Mouse (Mus musculus): Measurements from ENCODE around the gene Qtrt1. TPM values are rescaled to one million over a fixed set of nuclear protein-coding genes. Genes with fewer than 3 reads are reported as not detected.

Gene Qtrt1
- polyA plus RNA-seq, 1 experiment from 2014 or later = 61.5 TPM

DNA sequence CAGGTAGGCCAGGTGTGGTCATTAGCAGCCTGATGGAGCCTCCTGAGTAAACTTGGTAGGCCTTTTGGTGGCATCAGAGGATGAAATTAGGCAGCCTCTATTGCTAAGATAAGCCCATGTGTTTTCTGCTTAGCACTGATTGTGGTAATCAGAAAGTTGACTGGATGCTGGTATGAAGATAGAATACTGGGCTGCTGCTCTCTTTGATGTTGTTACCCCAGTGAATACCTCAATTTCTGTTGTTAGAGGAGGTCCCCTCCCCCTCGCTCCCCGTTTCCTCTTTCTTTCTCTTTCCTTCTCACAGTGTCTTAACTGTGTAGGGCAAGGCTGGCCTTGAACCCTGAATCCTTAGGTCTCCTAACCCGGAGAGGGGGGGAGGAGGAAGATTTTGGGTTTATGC is 32.4 kb upstream of the Qtrt1 start:
- Histone ChIP-seq H3K9me3 (ENCODE audit: control insufficient read depth, low read length) (no peaks in the 10 kb centered on the region), H3K4me2 (ENCODE audit: low read depth, low read length, severe bottlenecking) (no peak overlapping the region), H3K4me1 (replicated peaks; ENCODE audit: control insufficient read depth, insufficient read depth, low read length) (no peaks in the 10 kb centered on the region), H3K9ac (ENCODE audit: low read length) (no peak overlapping the region), H3K36me3 (ENCODE audit: control insufficient read depth, insufficient read depth, low read length) (no peaks in the 10 kb centered on the region; the same call in 1 of the 2 replicates), H3K4me3 (ENCODE audit: low read depth, low read length) (no peak overlapping the region), H3K27ac (ENCODE audit: low read depth, low read length) (no peak overlapping the region), H3K27me3 (ENCODE audit: control insufficient read depth, insufficient read depth, low read length) (no peaks in the 10 kb centered on the region)
- DNase-seq (ENCODE audit: low spot score) (no peak), ATAC-seq (replicated peaks; ENCODE audit: low FRiP score) (no peak)
- 83% methylated on average over 3 of the region's 3 CpGs for whole genome bisulfite sequencing

- Histone ChIP-seq H3K27me3 (ENCODE audit: control insufficient read depth, insufficient read depth, low read length) (no peaks in the 10 kb centered on the region), H3K4me3 (ENCODE audit: low read depth, low read length) (no peak overlapping the region), H3K27ac (ENCODE audit: low read depth, low read length) (no peak overlapping the region), H3K9ac (ENCODE audit: low read length) (no peak overlapping the region), H3K4me1 (replicated peaks; ENCODE audit: control insufficient read depth, insufficient read depth, low read length) (no peaks in the 10 kb centered on the region), H3K4me2 (ENCODE audit: low read depth, low read length, severe bottlenecking) (no peak overlapping the region), H3K9me3 (ENCODE audit: control insufficient read depth, low read length) (no peaks in the 10 kb centered on the region), H3K36me3 (ENCODE audit: control insufficient read depth, insufficient read depth, low read length) (no peaks in the 10 kb centered on the region)
- ATAC-seq (replicated peaks; ENCODE audit: low FRiP score) = no peak
- DNase-seq (ENCODE audit: low spot score) = no peak
Measured at GRCm38 (mm10) chr9:21380868-21381267, 30.8 kb upstream of the Qtrt1 start.

GRCm38 (mm10) chr9:21383966-21384365 is 27.7 kb upstream of the Qtrt1 start:
- no peak overlapping the region for H3K4me2 ChIP-seq (ENCODE audit: low read depth, low read length, severe bottlenecking)
- H3K36me3 ChIP-seq (ENCODE audit: control insufficient read depth, insufficient read depth, low read length) = 0 out of 2 replicates have a peak, but pooled peaks cover under 1% of the 10 kb centered on the region

GRCm38 (mm10) chr9:21392646-21393175 is 18.9 kb upstream of the Qtrt1 start:
- no peak overlapping the region for H3K9ac ChIP-seq (ENCODE audit: low read length)
- DNase-seq (ENCODE audit: low spot score) (no peak), ATAC-seq (replicated peaks; ENCODE audit: low FRiP score) (no peak)
- no peak overlapping the region for H3K4me2 ChIP-seq (ENCODE audit: low read depth, low read length, severe bottlenecking)
- H3K27me3 ChIP-seq (ENCODE audit: control insufficient read depth, insufficient read depth, low read length) = no peaks in the 10 kb centered on the region
- H3K36me3 ChIP-seq (ENCODE audit: control insufficient read depth, insufficient read depth, low read length) = peaks cover 37% of the 10 kb centered on the region
- no peaks in the 10 kb centered on the region for H3K4me1 ChIP-seq (replicated peaks; ENCODE audit: control insufficient read depth, insufficient read depth, low read length)
- no peak overlapping the region for H3K27ac ChIP-seq (ENCODE audit: low read depth, low read length)
- 94% methylated on average over 10 of the region's 10 CpGs for WGBS
- H3K9me3 ChIP-seq (ENCODE audit: control insufficient read depth, low read length) = no peaks in the 10 kb centered on the region
- H3K4me3 ChIP-seq (ENCODE audit: low read depth, low read length) = no peak overlapping the region

More at GRCm38 (mm10) chr9:21383966-21384365, 27.7 kb upstream of the Qtrt1 start:
- no peak overlapping the region for H3K9ac ChIP-seq (ENCODE audit: low read length)
- no peaks in the 10 kb centered on the region for H3K4me1 ChIP-seq (replicated peaks; ENCODE audit: control insufficient read depth, insufficient read depth, low read length)
- no peak overlapping the region for H3K4me3 ChIP-seq (ENCODE audit: low read depth, low read length)
- no peak overlapping the region for H3K27ac ChIP-seq (ENCODE audit: low read depth, low read length)
- no peak for DNase-seq (ENCODE audit: low spot score)
- ATAC-seq (replicated peaks; ENCODE audit: low FRiP score) = no peak
- no peaks in the 10 kb centered on the region for H3K9me3 ChIP-seq (ENCODE audit: control insufficient read depth, low read length)
- H3K27me3 ChIP-seq (ENCODE audit: control insufficient read depth, insufficient read depth, low read length) = no peaks in the 10 kb centered on the region

DNA sequence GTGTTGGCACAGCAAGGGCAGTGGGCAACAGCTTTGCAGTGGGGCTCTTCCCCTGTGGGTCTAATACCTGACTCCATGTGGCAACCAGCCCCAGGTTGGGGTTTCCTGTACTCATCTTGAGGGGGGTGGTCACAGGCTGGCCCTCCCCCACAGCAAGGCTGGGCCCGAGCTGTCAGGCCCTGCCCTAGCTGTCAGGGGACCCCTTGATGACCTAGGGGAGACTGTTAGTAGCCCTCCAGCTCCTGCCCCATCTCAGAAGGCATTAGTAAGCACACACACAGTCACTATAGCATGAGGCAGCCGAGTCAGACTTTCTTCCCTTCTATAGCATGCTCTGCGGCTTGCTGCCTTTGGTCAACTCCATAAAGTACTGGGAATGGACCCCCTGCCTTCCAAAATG is 15.9 kb upstream of the Qtrt1 start:
- Histone ChIP-seq H3K36me3 (ENCODE audit: control insufficient read depth, insufficient read depth, low read length) (peaks cover 48% of the 10 kb centered on the region), H3K27ac (ENCODE audit: low read depth, low read length) (no peak overlapping the region), H3K4me3 (ENCODE audit: low read depth, low read length) (no peak overlapping the region), H3K27me3 (ENCODE audit: control insufficient read depth, insufficient read depth, low read length) (no peaks in the 10 kb centered on the region), H3K9me3 (ENCODE audit: control insufficient read depth, low read length) (no peaks in the 10 kb centered on the region), H3K4me2 (ENCODE audit: low read depth, low read length, severe bottlenecking) (no peak overlapping the region), H3K9ac (ENCODE audit: low read length) (no peak overlapping the region; the same call in 1 of the 2 replicates), H3K4me1 (replicated peaks; ENCODE audit: control insufficient read depth, insufficient read depth, low read length) (no peaks in the 10 kb centered on the region)
- no peak for ATAC-seq (replicated peaks; ENCODE audit: low FRiP score)
- no peak for DNase-seq (ENCODE audit: low spot score)
- 90% methylated on average over 3 of the region's 3 CpGs for WGBS

- Histone ChIP-seq H3K36me3 (ENCODE audit: control insufficient read depth, insufficient read depth, low read length) (peaks cover 48% of the 10 kb centered on the region), H3K27me3 (ENCODE audit: control insufficient read depth, insufficient read depth, low read length) (no peaks in the 10 kb centered on the region), H3K9ac (ENCODE audit: low read length) (no peak overlapping the region), H3K4me1 (replicated peaks; ENCODE audit: control insufficient read depth, insufficient read depth, low read length) (no peaks in the 10 kb centered on the region), H3K4me2 (ENCODE audit: low read depth, low read length, severe bottlenecking) (no peak overlapping the region), H3K9me3 (ENCODE audit: control insufficient read depth, low read length) (no peaks in the 10 kb centered on the region), H3K4me3 (ENCODE audit: low read depth, low read length) (no peak overlapping the region), H3K27ac (ENCODE audit: low read depth, low read length) (no peak overlapping the region)
- 100% methylated on average over 3 of the region's 3 CpGs for WGBS
- ATAC-seq (replicated peaks; ENCODE audit: low FRiP score) = no peak
- no peak for DNase-seq (ENCODE audit: low spot score)
Measured at GRCm38 (mm10) chr9:21397170-21397569, 14.5 kb upstream of the Qtrt1 start.

DNA sequence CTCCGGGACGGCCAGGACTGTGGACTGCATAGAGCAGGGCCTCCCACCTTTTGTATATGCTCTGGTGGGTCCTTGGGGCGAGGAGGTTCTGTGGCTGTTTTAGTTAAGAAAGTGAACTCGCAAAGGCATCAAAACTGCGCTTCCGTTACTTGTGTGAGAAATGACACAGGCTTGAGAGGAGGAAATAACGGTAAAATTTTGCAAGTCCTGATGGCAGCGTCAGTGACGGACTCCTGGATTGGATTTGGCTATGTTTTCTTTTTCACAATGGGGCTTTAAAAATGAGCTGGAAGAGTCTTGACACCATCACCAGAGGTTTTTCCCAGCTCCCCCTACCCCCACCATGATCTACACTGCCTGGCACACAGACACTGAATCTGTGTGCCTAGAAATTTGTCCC is 10.6 kb upstream of the Qtrt1 start:
- WGBS = 91% methylated on average over 9 of the region's 9 CpGs
- Histone ChIP-seq H3K4me1 (replicated peaks; ENCODE audit: control insufficient read depth, insufficient read depth, low read length) (no peaks in the 10 kb centered on the region), H3K36me3 (ENCODE audit: control insufficient read depth, insufficient read depth, low read length) (peaks cover 49% of the 10 kb centered on the region), H3K4me2 (ENCODE audit: low read depth, low read length, severe bottlenecking) (no peak overlapping the region), H3K9me3 (ENCODE audit: control insufficient read depth, low read length) (no peaks in the 10 kb centered on the region), H3K27ac (ENCODE audit: low read depth, low read length) (no peak overlapping the region), H3K9ac (ENCODE audit: low read length) (no peak overlapping the region), H3K27me3 (ENCODE audit: control insufficient read depth, insufficient read depth, low read length) (no peaks in the 10 kb centered on the region), H3K4me3 (ENCODE audit: low read depth, low read length) (no peak overlapping the region)
- no peak for ATAC-seq (replicated peaks; ENCODE audit: low FRiP score)
- no peak for DNase-seq (ENCODE audit: low spot score)

DNA sequence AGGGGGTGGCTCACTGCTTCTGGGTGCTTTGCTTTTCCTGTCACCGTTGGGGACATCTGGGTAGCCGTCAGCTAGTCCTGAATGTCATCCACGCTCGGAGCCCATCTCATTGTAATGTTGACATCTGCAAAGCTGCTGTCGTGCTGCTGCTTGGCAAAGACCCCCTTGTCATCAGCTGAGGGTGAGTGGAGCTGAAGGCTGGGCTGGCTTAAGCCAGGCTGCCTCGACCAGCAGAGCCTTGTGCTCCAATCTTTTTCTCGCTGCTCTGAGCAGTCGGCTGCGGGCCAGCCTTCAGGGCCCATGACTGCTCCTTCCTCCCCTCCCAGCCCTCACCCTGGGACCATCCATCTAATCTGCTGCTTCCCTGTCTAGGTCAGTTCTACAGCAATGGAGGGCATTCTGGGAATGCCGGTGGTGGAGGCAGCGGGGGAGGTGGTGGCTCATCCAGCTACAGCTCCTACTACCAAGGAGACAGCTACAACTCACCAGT is 8.8 kb upstream of the Qtrt1 start:
- Histone ChIP-seq H3K4me1 (replicated peaks; ENCODE audit: control insufficient read depth, insufficient read depth, low read length) (no peaks in the 10 kb centered on the region), H3K9me3 (ENCODE audit: control insufficient read depth, low read length) (no peaks in the 10 kb centered on the region), H3K27ac (ENCODE audit: low read depth, low read length) (no peak overlapping the region), H3K4me2 (ENCODE audit: low read depth, low read length, severe bottlenecking) (no peak overlapping the region), H3K36me3 (ENCODE audit: control insufficient read depth, insufficient read depth, low read length) (peaks cover 45% of the 10 kb centered on the region), H3K4me3 (ENCODE audit: low read depth, low read length) (no peak overlapping the region), H3K27me3 (ENCODE audit: control insufficient read depth, insufficient read depth, low read length) (no peaks in the 10 kb centered on the region), H3K9ac (ENCODE audit: low read length) (no peak overlapping the region)
- ATAC-seq (replicated peaks; ENCODE audit: low FRiP score) (no peak), DNase-seq (ENCODE audit: low spot score) (no peak)
- 92% methylated on average over 11 of the region's 11 CpGs for WGBS

DNA sequence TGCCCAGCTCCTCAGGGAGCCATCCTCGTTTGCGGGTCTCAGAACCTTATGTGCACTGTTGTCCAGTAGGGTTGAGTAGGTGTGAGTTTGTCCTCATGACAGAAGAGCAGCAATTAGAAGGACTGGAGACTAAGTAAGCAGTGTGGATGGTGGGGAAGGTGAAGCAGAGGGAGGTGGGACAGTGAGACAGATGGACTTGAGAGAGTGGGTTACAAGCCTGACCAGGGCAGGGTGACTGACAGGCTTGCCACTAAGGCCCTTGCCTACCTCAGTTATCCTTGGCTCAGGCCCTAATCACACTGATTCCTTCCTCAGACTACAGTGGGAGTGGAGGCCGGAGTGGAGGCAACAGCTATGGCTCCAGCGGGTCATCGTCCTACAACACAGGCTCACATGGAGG is 7.9 kb upstream of the Qtrt1 start:
- no peak overlapping the region for H3K9ac ChIP-seq (ENCODE audit: low read length)
- ATAC-seq (replicated peaks; ENCODE audit: low FRiP score) = no peak
- WGBS = 91% methylated on average over 5 of the region's 5 CpGs
- no peak overlapping the region for H3K27ac ChIP-seq (ENCODE audit: low read depth, low read length)
- H3K36me3 ChIP-seq (ENCODE audit: control insufficient read depth, insufficient read depth, low read length) = peaks cover 42% of the 10 kb centered on the region
- H3K4me1 ChIP-seq (replicated peaks; ENCODE audit: control insufficient read depth, insufficient read depth, low read length) = no peaks in the 10 kb centered on the region
- no peaks in the 10 kb centered on the region for H3K9me3 ChIP-seq (ENCODE audit: control insufficient read depth, low read length)
- DNase-seq (ENCODE audit: low spot score) = no peak
- no peak overlapping the region for H3K4me3 ChIP-seq (ENCODE audit: low read depth, low read length)
- no peaks in the 10 kb centered on the region for H3K27me3 ChIP-seq (ENCODE audit: control insufficient read depth, insufficient read depth, low read length)
- no peak overlapping the region for H3K4me2 ChIP-seq (ENCODE audit: low read depth, low read length, severe bottlenecking)

Data from forebrain, embryonic 11.5 days (tissue).